Mouse (Mus musculus): ENCODE data around the gene Tmem230. TPM values are rescaled to one million over a fixed set of nuclear protein-coding genes. Genes with fewer than 3 reads are reported as not detected.
"Not testable (repeated sequence)": the region's sequence is repeated elsewhere in the genome, so short reads cannot be mapped to it uniquely, and the experiment has no call there.

Tmem230 gene
- polyA plus RNA-seq (2011; ENCODE audit: insufficient read length, low read depth, missing spikeins) = 31.5 and 32.8 TPM in 2 replicates

DNA sequence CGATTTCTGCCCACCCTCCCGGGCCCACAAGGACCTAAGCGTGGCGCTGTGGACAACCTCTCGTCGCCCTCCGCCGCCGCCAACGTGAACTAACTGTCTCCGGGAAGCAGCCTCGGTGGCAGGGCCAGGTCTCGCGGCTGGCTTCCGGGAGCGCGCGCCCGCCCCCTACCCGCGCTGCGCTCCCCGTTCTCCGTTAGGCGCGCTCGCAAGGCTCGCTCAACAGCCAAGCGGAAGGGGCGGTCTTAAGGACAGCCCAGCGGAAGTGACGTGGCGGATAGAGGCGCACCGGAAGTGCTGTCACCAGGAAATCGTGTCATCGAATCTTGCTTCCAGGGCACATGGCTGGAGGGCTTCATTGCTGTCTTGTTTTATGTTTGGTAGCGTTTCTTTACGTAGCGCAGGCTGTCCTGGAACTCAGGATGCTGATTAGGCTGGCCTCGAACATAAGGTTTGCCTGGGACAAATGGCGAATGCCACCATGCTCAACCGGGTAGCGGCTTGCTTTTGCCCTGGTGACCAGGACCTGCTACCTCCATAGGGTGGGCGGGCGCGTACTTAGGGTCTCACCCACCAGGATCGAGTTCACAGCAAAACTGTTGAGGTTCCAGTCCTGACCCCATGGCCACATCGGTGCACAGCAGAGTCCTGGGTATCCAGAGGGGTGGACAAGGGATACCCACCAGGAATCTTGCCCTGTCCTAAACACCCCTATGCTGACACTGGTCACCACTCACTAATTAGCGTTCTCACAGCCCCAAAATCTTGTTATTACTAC lies at the start of gene Tmem230:
Tmem230 (minus strand) TSS at position 269 of the 775 bp plus-strand sequence.
- H3K27ac ChIP-seq (ENCODE audit: insufficient read depth, low read length) = peak within 1 kb of the TSS; percentile 63
- peak within 1 kb of the TSS; percentile 58 for H3K4me3 ChIP-seq (ENCODE audit: insufficient read depth, low read length)
- no peaks in the 10 kb centered on the region; the same call in 1 of the 2 replicates for H3K4me1 ChIP-seq (ENCODE audit: control insufficient read depth, insufficient read depth, low read length)
- TF ChIP-seq CTCF (IDR thresholded peaks at IDR 0.05; ENCODE audit: borderline replicate concordance, insufficient read depth, low read length) = no peak
- TF ChIP-seq POLR2A (IDR thresholded peaks at IDR 0.05; ENCODE audit: low read depth, low read length) = peak; percentile 74

DNA sequence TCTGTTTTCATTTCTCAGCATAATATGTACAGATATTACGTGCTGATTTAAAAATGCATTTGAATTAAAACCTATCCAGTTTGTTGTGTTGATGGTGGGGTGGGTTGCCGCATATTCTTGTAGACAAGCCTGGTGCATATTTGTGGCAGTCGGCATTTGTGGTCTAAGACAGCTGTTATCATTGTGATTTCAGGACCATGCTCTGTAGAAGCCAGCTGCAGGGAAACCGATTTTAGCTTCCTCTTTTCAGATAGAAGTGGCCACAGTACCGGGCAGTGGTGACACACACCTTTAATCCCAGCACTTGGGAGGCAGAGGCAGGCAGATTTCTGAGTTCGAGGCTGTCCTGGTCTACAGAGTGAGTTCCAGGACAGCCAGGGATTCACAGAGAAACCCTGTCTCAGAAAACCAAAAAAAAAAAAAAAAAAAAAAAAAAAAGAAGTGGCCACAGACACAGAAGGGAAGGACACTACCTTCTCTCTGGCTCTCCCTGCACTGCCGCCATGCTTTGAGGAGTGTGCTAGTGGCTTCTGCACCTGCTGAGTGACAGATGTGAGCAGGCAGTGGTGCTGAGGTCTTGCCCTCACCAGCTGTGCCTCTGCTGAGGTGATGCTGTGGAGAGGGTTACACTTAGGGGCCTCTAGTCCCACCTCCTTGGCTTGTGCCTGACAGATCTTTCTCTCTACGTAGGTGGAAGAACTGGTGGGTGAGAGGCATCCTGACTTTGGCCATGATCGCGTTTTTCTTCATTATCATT lies 46.3 kb upstream of the Tmem230 start:
- TF ChIP-seq CTCF (IDR thresholded peaks at IDR 0.05; ENCODE audit: borderline replicate concordance, insufficient read depth, low read length) (no peak), POLR2A (IDR thresholded peaks at IDR 0.05; ENCODE audit: low read depth, low read length) (no peak)
- no peaks in the 10 kb centered on the region for H3K4me1 ChIP-seq (ENCODE audit: control insufficient read depth, insufficient read depth, low read length)
- no peak overlapping the region for H3K27ac ChIP-seq (ENCODE audit: insufficient read depth, low read length)
- H3K4me3 ChIP-seq (ENCODE audit: insufficient read depth, low read length) = no peak overlapping the region

DNA sequence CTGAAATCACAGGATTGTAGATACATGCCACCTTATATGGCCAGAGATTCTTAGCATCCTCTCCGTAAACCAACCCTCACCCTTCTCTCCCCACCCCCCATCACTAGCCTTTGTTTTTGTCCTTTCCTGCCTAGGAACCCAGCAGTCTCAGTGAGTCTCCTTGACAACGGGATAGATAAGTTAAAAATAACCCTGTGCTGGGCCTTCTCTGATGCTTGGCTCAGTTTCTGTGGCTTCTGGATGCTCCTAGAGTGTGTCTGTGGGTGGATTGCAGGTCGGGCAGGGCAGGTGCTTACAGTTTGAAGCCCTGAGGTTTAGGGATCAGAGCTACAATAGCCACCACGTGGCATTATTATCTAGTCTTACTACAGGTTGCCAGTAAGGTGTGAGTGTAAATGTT lies 44.5 kb upstream of the Tmem230 start:
- Histone ChIP-seq H3K27ac (ENCODE audit: insufficient read depth, low read length) (no peak overlapping the region), H3K4me1 (ENCODE audit: control insufficient read depth, insufficient read depth, low read length) (no peaks in the 10 kb centered on the region), H3K4me3 (ENCODE audit: insufficient read depth, low read length) (no peak overlapping the region)
- TF ChIP-seq POLR2A (IDR thresholded peaks at IDR 0.05; ENCODE audit: low read depth, low read length) = no peak
- no peak for TF ChIP-seq CTCF (IDR thresholded peaks at IDR 0.05; ENCODE audit: borderline replicate concordance, insufficient read depth, low read length)

DNA sequence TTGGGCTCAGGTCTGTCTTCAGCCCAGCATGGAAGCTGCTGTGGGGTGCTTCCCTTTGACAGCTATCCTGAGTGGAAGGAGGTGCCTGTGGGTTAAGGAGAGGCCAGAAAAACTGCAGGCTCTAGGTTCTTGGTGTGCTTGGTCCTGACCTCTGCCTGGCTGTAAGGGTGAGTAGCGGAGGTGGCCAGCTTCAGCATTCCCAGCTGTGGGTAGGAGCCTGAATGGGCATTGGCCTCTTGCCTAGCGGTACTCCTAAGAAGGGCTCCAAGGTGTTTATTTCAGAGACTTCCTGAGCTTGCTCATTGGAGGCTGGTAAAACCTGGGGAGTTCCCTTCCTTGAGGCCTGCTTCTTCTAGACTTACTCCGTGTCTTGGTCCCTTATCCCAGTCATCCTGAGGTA lies 43.7 kb upstream of the Tmem230 start:
- Histone ChIP-seq H3K27ac (ENCODE audit: insufficient read depth, low read length) (no peak overlapping the region), H3K4me1 (ENCODE audit: control insufficient read depth, insufficient read depth, low read length) (peaks cover under 1% of the 10 kb centered on the region; the same call in 1 of the 2 replicates), H3K4me3 (ENCODE audit: insufficient read depth, low read length) (no peak overlapping the region)
- TF ChIP-seq CTCF (IDR thresholded peaks at IDR 0.05; ENCODE audit: borderline replicate concordance, insufficient read depth, low read length) (no peak), POLR2A (IDR thresholded peaks at IDR 0.05; ENCODE audit: low read depth, low read length) (no peak)

DNA sequence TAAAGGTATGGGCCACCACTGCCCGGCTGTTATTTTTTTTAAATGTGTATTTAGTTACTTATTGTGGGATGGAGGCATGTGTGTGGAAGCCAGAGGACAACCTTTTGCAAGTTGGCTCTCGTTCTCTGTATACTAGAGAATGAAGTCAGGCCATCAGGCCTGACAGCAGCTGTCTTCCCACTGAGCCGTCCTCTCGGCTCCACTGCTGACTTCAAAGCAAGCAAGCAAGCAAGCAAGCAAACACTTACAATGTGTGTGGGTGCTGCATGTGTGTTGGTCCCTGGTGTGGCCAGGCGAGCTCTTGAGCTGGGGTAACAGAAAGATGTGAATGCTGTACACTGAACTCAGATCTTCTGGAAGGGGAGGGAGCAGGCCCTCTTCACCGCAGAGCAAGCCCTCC lies 43.2 kb upstream of the Tmem230 start:
- H3K27ac ChIP-seq (ENCODE audit: insufficient read depth, low read length) = no peak overlapping the region
- no peak overlapping the region for H3K4me3 ChIP-seq (ENCODE audit: insufficient read depth, low read length)
- H3K4me1 ChIP-seq (ENCODE audit: control insufficient read depth, insufficient read depth, low read length) = peaks cover 2% of the 10 kb centered on the region; the same call in 1 of the 2 replicates
- no peak for TF ChIP-seq POLR2A (IDR thresholded peaks at IDR 0.05; ENCODE audit: low read depth, low read length)

DNA sequence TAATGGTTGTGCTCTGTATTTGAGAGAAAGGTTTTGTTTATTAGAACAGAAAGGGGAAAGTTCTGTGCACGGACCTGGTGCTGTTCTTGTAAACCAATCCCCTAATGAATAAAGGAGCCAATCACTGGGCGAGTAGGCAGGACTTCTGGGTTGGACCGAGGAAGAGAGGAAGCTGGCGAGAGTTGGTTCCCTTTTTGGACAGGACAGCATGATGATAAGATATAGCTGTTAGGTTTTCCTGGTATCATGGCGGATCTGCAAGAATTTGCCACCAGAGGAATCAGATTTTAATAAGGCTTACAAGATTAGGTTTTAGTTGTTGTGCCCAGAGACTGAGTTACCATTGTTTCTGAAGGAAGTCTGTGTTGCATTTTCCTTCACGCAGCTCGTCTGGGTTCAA lies 41.6 kb upstream of the Tmem230 start:
- not testable (repeated sequence) for H3K4me1 ChIP-seq (ENCODE audit: control insufficient read depth, insufficient read depth, low read length); H3K4me3 ChIP-seq (ENCODE audit: insufficient read depth, low read length); H3K27ac ChIP-seq (ENCODE audit: insufficient read depth, low read length)

DNA sequence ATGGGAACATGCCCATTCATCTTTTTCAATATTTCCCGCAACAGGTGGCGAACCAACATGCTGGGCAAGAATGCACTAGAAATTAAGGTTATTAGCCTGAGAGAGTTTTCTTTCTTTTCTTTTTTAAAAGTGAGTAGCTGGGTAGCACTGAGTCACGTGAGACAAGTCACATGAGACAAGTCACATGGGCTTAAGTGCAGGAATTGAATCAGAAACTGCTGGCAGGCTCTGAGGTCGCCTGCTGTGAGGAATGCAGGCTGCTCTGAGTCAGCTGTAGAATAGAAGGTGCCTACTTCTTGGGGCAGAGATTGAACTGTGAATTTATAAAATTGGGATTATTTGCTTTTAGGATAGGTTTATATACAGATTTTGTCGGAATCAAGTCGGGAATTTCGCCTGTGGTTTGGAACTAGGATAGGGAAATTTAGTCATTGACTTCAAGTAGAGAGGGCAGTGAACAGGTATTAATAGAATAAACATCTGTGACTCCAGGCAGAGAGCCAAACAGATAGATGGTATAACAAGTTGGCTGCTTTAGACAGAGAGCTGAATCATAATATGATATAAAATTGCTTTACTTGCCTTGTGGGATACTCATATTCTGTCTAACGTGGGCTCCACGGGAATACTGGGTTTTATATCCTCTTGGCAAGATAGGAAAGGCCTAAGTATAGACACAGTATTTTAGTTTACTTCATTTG lies 38.9 kb upstream of the Tmem230 start:
- Histone ChIP-seq H3K27ac (ENCODE audit: insufficient read depth, low read length) (peak overlapping the region; percentile 83), H3K4me3 (ENCODE audit: insufficient read depth, low read length) (no peak overlapping the region), H3K4me1 (ENCODE audit: control insufficient read depth, insufficient read depth, low read length) (peaks cover 7% of the 10 kb centered on the region; the same call in 1 of the 2 replicates)
- TF ChIP-seq POLR2A (IDR thresholded peaks at IDR 0.05; ENCODE audit: low read depth, low read length) (no peak), CTCF (IDR thresholded peaks at IDR 0.05; ENCODE audit: borderline replicate concordance, insufficient read depth, low read length) (no peak)

DNA sequence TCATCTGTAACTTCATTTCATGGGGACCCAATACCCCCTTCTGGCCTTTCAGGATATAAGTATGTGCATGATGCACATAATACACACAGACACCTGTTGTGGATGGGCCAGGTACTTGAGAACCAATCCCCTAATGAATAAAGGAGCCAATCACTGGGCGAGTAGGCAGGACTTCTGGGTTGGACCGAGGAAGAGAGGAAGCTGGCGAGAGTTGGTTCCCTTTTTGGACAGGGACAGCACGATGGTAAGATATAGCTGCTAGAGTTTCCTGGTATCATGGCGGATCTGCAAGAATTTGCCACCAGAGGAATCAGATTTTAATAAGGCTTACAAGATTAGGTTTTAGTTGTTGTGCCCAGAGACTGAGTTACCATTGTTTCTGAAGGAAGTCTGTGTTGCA lies 38.1 kb upstream of the Tmem230 start:
- H3K4me3 ChIP-seq (ENCODE audit: insufficient read depth, low read length); H3K27ac ChIP-seq (ENCODE audit: insufficient read depth, low read length); H3K4me1 ChIP-seq (ENCODE audit: control insufficient read depth, insufficient read depth, low read length): not testable (repeated sequence)

DNA sequence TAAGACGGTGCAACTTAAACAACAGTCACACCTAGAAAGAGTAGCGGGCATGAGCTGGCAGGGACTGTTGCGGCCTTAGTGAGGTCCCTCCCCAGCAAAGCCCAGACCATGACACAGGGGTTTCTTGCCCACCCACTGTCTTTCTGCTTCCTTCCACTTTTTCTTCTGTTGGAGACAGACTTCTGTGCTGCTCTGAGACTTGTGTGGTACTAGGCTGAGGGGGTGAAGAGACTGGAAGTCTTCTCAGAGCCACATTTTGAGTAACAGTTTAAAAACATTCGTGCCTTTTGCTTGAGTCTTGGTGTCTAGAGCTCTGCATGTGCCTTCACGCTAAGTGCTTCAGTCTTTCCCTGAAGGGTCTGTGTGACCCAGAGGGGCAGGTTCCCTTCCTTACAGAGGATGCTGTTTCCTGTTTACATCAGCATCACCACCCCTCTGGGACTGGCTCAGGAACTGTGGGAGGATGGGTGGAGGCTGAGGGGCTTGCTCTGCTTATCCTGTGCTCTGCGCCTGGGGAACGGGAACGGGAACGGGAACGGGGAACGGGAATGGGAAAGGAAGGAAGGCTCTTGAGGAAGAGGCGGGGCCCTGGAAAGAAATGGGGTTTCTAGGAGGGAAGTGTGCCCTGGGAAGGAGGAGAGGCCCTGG lies 37.0 kb upstream of the Tmem230 start:
- Histone ChIP-seq H3K4me1 (ENCODE audit: control insufficient read depth, insufficient read depth, low read length) (peaks cover 9% of the 10 kb centered on the region; the same call in 1 of the 2 replicates), H3K4me3 (ENCODE audit: insufficient read depth, low read length) (no peak overlapping the region), H3K27ac (ENCODE audit: insufficient read depth, low read length) (no peak overlapping the region)
- TF ChIP-seq POLR2A (IDR thresholded peaks at IDR 0.05; ENCODE audit: low read depth, low read length) (no peak), CTCF (IDR thresholded peaks at IDR 0.05; ENCODE audit: borderline replicate concordance, insufficient read depth, low read length) (no peak)

Measured in embryonic fibroblast, embryonic 13.5 days (primary cell).